Mouse (Mus musculus) liver, embryonic 15.5 days (tissue): ENCODE measurements around the gene A030003K21Rik. TPM values are rescaled to one million over a fixed set of nuclear protein-coding genes. Genes with fewer than 3 reads are reported as not detected.
"Not testable (repeated sequence)": the region's sequence is repeated elsewhere in the genome, so short reads cannot be mapped to it uniquely, and the experiment has no call there.

ENCODE experiments used
- ATAC-seq: fragments of 200-750 bp; cut with Nextera tagmentation; 2 replicates; pipeline ENCODE4 v1.8.0; 2017; ENCODE audit warnings: moderate number of reproducible peaks, mild to moderate bottlenecking, moderate library complexity; ENCODE audit not compliant: insufficient read depth
- H3K27ac ChIP-seq: fragments of 300-500 bp; sonication (generic); replicated peaks from 2 replicates; pipeline ENCODE4 v1.5.1; 2015; ENCODE audit warnings: mild to moderate bottlenecking, inconsistent platforms
- H3K27me3 ChIP-seq: fragments of 300-500 bp; sonication (generic); 2 replicates; pipeline ENCODE4 v1.6.1; 2015; ENCODE audit warnings: mild to moderate bottlenecking, inconsistent platforms
- H3K36me3 ChIP-seq: fragments of 300-500 bp; sonication (generic); replicated peaks from 2 replicates; pipeline ENCODE4 v1.6.1; 2015; ENCODE audit warnings: moderate library complexity, mild to moderate bottlenecking, inconsistent platforms
- H3K4me1 ChIP-seq: fragments of 300-500 bp; sonication (generic); replicated peaks from 2 replicates; pipeline ENCODE4 v1.6.1; 2015; ENCODE audit warnings: inconsistent platforms
- H3K4me2 ChIP-seq: fragments of 300-500 bp; sonication (generic); 2 replicates; pipeline ENCODE4 v1.6.1; 2015; ENCODE audit warnings: moderate library complexity, mild to moderate bottlenecking, inconsistent platforms
- H3K4me3 ChIP-seq: fragments of 300-500 bp; sonication (generic); replicated peaks from 2 replicates; pipeline ENCODE4 v1.5.1; 2015; ENCODE audit warnings: mild to moderate bottlenecking, inconsistent platforms
- H3K9ac ChIP-seq: fragments of 300-500 bp; sonication (generic); 2 replicates; pipeline ENCODE4 v1.6.1; 2015; ENCODE audit warnings: moderate library complexity, mild to moderate bottlenecking, inconsistent platforms
- H3K9me3 ChIP-seq: fragments of 300-500 bp; sonication (generic); replicated peaks from 2 replicates; pipeline ENCODE4 v1.6.1; 2016; ENCODE audit warnings: inconsistent platforms
- WGBS: fragments of 180-500 bp; shearing (Covaris S2); methylation state at CpG from one replicate; pipeline ENCODE4 v1.1.7; 2015; ENCODE audit warnings: mixed read lengths; ENCODE audit not compliant: insufficient replicate concordance; 5-methylcytosine and 5-hydroxymethylcytosine counted together
- polyA plus RNA-seq: library from polyadenylated mRNA; unstranded; fragments of >200 nt; fragmentation: Nextera tagmentation; extraction: Ambion mirVana; gene quantifications from 2 replicates; pipeline ENCODE4 v1.2.1, GENCODE M21; 2015

The A030003K21Rik gene
- polyA plus RNA-seq = not detected in 2 replicates

GRCm38 (mm10) chr1:82943295-82943694 is at the start of gene A030003K21Rik:
Gene A030003K21Rik (minus strand): TSS chr1:82943388.
- H3K4me3 ChIP-seq, H3K27ac ChIP-seq, H3K4me1 ChIP-seq, ATAC-seq, H3K4me2 ChIP-seq, H3K36me3 ChIP-seq, H3K9ac ChIP-seq, H3K27me3 ChIP-seq, H3K9me3 ChIP-seq: not testable (repeated sequence)
- WGBS = no CpG with 5 or more reads among the region's 6 CpGs

GRCm38 (mm10) chr1:82992093-82992492 is 48.9 kb upstream of the A030003K21Rik start:
- 65% methylated on average over 6 of the region's 6 CpGs for WGBS
- no peak overlapping the region for H3K9ac ChIP-seq
- no peaks in the 10 kb centered on the region for H3K27me3 ChIP-seq
- no peak overlapping the region for H3K27ac ChIP-seq
- H3K4me1 ChIP-seq = no peaks in the 10 kb centered on the region
- no peaks in the 10 kb centered on the region for H3K9me3 ChIP-seq
- H3K4me2 ChIP-seq = no peak overlapping the region
- no peaks in the 10 kb centered on the region for H3K36me3 ChIP-seq
- H3K4me3 ChIP-seq = no peak overlapping the region
- ATAC-seq = no peak

GRCm38 (mm10) chr1:82991596-82991995 is 48.4 kb upstream of the A030003K21Rik start:
- Histone ChIP-seq H3K36me3 (no peaks in the 10 kb centered on the region), H3K27me3 (no peaks in the 10 kb centered on the region), H3K27ac (no peak overlapping the region), H3K9me3 (no peaks in the 10 kb centered on the region), H3K9ac (no peak overlapping the region), H3K4me1 (no peaks in the 10 kb centered on the region), H3K4me3 (no peak overlapping the region), H3K4me2 (no peak overlapping the region)
- no peak for ATAC-seq
- WGBS = 67% methylated on average over 3 of the region's 3 CpGs

- Histone ChIP-seq H3K36me3 (no peaks in the 10 kb centered on the region), H3K27ac (no peak overlapping the region), H3K4me2 (no peak overlapping the region), H3K27me3 (no peaks in the 10 kb centered on the region), H3K4me1 (no peaks in the 10 kb centered on the region), H3K9ac (no peak overlapping the region), H3K9me3 (no peaks in the 10 kb centered on the region), H3K4me3 (no peak overlapping the region)
- no peak for ATAC-seq
- WGBS = 54% methylated on average over 4 of the region's 4 CpGs
Measured at GRCm38 (mm10) chr1:82991062-82991461, 47.9 kb upstream of the A030003K21Rik start.

DNA sequence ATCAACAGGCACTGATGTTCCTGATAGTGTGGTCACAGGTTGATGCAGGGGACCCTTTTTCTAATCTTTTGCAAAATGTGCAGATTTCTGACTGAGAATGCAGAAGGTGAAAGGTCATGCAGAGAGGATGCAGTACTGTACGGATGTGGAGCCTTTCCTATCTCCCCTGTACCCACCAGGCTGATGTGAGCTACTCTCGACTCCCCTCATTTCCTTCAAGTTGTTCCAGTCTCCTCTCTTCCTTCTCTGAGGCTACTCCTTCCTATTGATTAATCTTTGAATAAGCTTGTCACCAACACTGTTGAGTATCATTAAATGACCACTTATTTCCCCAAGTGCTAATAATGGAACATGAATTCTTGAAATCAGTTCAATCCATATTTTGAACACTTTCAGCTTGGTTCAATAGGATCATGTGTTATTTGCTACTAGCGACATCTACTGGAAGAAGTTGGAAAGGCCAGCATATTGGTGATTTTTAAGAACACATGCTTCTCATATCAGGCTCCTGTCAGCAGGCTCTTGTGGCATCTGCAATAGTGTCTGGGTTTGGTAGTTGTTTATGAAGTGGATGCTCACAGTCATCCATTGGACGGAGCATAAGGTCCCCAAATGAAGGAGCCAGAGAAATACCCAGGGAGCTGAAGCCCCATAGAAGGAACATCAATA is 44.5 kb upstream of the A030003K21Rik start:
- no peak overlapping the region for H3K4me3 ChIP-seq
- no peak overlapping the region for H3K9ac ChIP-seq
- H3K36me3 ChIP-seq = no peaks in the 10 kb centered on the region
- no peaks in the 10 kb centered on the region for H3K9me3 ChIP-seq
- H3K4me2 ChIP-seq = no peak overlapping the region
- no peaks in the 10 kb centered on the region for H3K27me3 ChIP-seq
- H3K4me1 ChIP-seq = no peaks in the 10 kb centered on the region
- ATAC-seq = no peak
- 24% methylated on average over 4 of the region's 4 CpGs for WGBS
- H3K27ac ChIP-seq = no peak overlapping the region

- 75% methylated on average over 6 of the region's 6 CpGs for WGBS
Measured at GRCm38 (mm10) chr1:82986738-82987137, 43.5 kb upstream of the A030003K21Rik start.

GRCm38 (mm10) chr1:82977840-82978239 is 34.7 kb upstream of the A030003K21Rik start:
- Histone ChIP-seq H3K36me3 (no peaks in the 10 kb centered on the region), H3K9ac (no peak overlapping the region), H3K27me3 (no peaks in the 10 kb centered on the region), H3K9me3 (no peaks in the 10 kb centered on the region), H3K4me1 (no peaks in the 10 kb centered on the region), H3K27ac (no peak overlapping the region), H3K4me3 (no peak overlapping the region), H3K4me2 (no peak overlapping the region)
- ATAC-seq = no peak

More at GRCm38 (mm10) chr1:82986738-82987137, 43.5 kb upstream of the A030003K21Rik start:
- Histone ChIP-seq H3K27me3 (no peaks in the 10 kb centered on the region), H3K36me3 (no peaks in the 10 kb centered on the region), H3K4me1 (no peaks in the 10 kb centered on the region), H3K27ac (no peak overlapping the region), H3K4me3 (no peak overlapping the region), H3K9me3 (no peaks in the 10 kb centered on the region), H3K4me2 (no peak overlapping the region), H3K9ac (no peak overlapping the region)
- no peak for ATAC-seq

- Histone ChIP-seq H3K9me3 (no peaks in the 10 kb centered on the region), H3K4me1 (no peaks in the 10 kb centered on the region), H3K4me2 (no peak overlapping the region), H3K36me3 (no peaks in the 10 kb centered on the region), H3K9ac (no peak overlapping the region), H3K27ac (no peak overlapping the region), H3K27me3 (no peaks in the 10 kb centered on the region), H3K4me3 (no peak overlapping the region)
- WGBS = 31% methylated on average over 5 of the region's 5 CpGs
- ATAC-seq = no peak
Measured at GRCm38 (mm10) chr1:82975750-82976149, 32.6 kb upstream of the A030003K21Rik start.

DNA sequence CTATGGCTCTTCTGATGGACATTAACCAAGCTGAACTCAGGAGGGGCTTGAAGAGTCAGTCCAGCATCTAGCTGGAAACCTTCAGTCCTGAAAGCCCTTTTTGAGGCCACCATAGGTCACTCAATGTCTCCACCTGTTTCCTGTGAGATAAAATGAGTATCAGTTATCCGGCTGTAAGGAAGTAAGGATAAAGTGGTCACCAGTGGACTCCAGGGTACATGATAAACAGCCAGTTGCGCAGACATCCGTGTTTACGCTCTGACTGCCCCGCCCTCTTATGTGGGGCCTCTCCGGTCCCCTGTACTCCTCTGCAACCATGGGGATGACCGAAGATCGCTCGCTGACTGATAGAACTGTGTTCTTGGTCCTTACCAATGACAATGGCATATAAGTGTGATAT is 31.2 kb upstream of the A030003K21Rik start:
- Histone ChIP-seq H3K27ac (no peak overlapping the region), H3K9ac (no peak overlapping the region), H3K27me3 (no peaks in the 10 kb centered on the region), H3K4me3 (no peak overlapping the region), H3K9me3 (no peaks in the 10 kb centered on the region), H3K4me1 (no peaks in the 10 kb centered on the region), H3K36me3 (no peaks in the 10 kb centered on the region), H3K4me2 (no peak overlapping the region)
- ATAC-seq = peak; percentile 75
- 13% methylated on average over 9 of the region's 9 CpGs for WGBS

DNA sequence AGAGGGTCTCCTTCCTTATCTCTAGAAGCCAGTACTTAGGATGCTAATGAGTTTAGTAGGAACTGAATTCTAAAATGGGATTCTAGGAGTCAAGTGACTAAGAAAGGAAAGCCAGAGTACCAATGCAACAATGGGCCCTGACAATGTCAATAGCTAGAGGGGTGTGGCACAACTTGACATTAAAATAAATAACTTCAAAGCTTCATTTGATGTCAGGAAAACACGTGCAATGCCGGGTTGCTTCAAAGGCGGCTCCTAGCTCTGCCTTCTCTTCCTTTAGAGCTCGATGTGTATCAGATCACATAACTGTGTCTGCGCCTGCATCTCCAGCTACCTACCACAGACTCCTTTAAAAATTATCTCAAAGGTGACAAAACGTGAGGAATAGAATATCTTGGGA is 30.7 kb upstream of the A030003K21Rik start:
- no peak for ATAC-seq

GRCm38 (mm10) chr1:82973244-82973643 is 30.1 kb upstream of the A030003K21Rik start:
- H3K9ac ChIP-seq = no peak overlapping the region
- H3K27me3 ChIP-seq = no peaks in the 10 kb centered on the region
- no peaks in the 10 kb centered on the region for H3K4me1 ChIP-seq
- H3K36me3 ChIP-seq = no peaks in the 10 kb centered on the region
- H3K4me3 ChIP-seq = no peak overlapping the region
- no peak overlapping the region for H3K4me2 ChIP-seq
- no peaks in the 10 kb centered on the region for H3K9me3 ChIP-seq
- WGBS = 68% methylated on average over 1 of the region's 1 CpGs
- no peak overlapping the region for H3K27ac ChIP-seq
- no peak for ATAC-seq

More for the DNA sequence above, 30.7 kb upstream of the A030003K21Rik start:
- no peak overlapping the region for H3K4me2 ChIP-seq
- WGBS = 21% methylated on average over 6 of the region's 6 CpGs
- H3K27ac ChIP-seq = no peak overlapping the region
- H3K9me3 ChIP-seq = no peaks in the 10 kb centered on the region
- no peaks in the 10 kb centered on the region for H3K36me3 ChIP-seq
- no peak overlapping the region for H3K4me3 ChIP-seq
- H3K9ac ChIP-seq = no peak overlapping the region
- H3K27me3 ChIP-seq = no peaks in the 10 kb centered on the region
- H3K4me1 ChIP-seq = no peaks in the 10 kb centered on the region

DNA sequence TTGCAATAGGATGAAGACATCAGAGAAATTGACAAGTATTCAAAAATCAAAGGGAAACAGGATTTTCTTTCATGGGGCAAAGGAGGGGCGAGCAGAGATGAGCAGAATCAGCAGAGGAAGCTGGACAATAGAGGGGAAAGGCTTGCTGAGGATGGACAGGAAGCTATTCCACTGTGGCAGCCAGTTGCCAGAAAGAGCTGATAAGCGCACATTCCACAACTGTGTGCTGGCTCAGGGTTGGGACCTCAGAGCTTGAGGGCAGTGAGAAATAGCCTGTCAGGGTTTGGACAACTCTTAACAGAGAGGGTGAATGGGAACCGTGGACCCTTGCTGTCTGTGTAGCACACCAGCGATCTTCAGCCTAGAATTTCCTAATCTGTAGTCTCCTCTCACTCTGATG is 28.9 kb upstream of the A030003K21Rik start:
- 0 out of 2 replicates have a peak, but pooled peaks have one; percentile 37 for ATAC-seq
- no peaks in the 10 kb centered on the region for H3K9me3 ChIP-seq
- no peak overlapping the region for H3K27ac ChIP-seq
- no peaks in the 10 kb centered on the region for H3K27me3 ChIP-seq
- H3K4me3 ChIP-seq = no peak overlapping the region
- H3K4me1 ChIP-seq = no peaks in the 10 kb centered on the region
- no peak overlapping the region for H3K9ac ChIP-seq
- no peak overlapping the region for H3K4me2 ChIP-seq
- WGBS = 20% methylated on average over 4 of the region's 4 CpGs
- H3K36me3 ChIP-seq = no peaks in the 10 kb centered on the region
